In the genomic region with DNA sequence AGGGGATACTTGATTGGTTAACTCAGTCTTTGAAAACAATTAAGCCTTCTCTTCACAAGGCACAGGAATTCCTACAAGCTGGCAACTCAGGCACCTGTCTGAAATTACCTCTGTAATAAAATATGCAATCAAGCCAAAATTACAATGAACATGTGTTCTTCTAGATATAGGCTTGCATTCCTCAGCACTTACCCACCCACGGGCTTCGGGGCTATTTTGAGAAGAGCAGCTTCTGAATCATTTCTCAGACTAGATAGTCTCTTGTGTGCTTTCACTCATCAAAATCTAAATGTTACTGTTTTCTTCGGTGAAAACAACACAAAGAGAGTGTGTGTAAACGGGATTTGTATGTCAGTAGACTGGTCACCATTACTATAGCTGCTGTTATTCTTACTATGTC, we compare ENCODE assay signal across 21 mouse cellular contexts.
DNase-seq lines count a peak whose midpoint lies in the region; ATAC-seq lines count a peak whose summit lies in the region.
"Had no signal": no experiment of that assay in that cellular context is flagged by ENCODE, and none has a peak within 500 bp of the region (broad histone marks: within the 10 kb centered on the region; RNA-seq: fewer than 3 reads in every experiment).

No protein-coding gene starts in this region.

- H3K27me3 ChIP-seq in neural tube, embryonic 15.5 days (replicated peaks) = no peaks in the 10 kb centered on the region
- H3K27me3 ChIP-seq: CH12.LX; forebrain, embryonic 12.5 days; heart, embryonic 15.5 days; hindbrain, embryonic 12.5 days; limb, embryonic 15.5 days; neural tube, embryonic 13.5 days had no signal

- H3K9ac ChIP-seq in neural tube, embryonic 15.5 days (replicated peaks) = no peak overlapping the region
- H3K9ac ChIP-seq: forebrain, embryonic 12.5 days; heart, embryonic 15.5 days; hindbrain, embryonic 12.5 days; limb, embryonic 15.5 days; liver, postnatal 0 days; neural tube, embryonic 13.5 days had no signal

- H3K9me3 ChIP-seq in neural tube, embryonic 15.5 days (replicated peaks) = no peaks in the 10 kb centered on the region
- H3K9me3 ChIP-seq: forebrain, embryonic 12.5 days; heart, embryonic 15.5 days; hindbrain, embryonic 12.5 days; limb, embryonic 15.5 days; neural tube, embryonic 13.5 days had no signal

- WGBS in neural tube, embryonic 15.5 days = 71% methylated on average over 4 of the region's 4 CpGs

- H3K36me3 ChIP-seq in neural tube, embryonic 15.5 days = no peaks in the 10 kb centered on the region
- H3K36me3 ChIP-seq: forebrain, embryonic 12.5 days; heart, embryonic 15.5 days; hindbrain, embryonic 12.5 days; limb, embryonic 15.5 days; neural tube, embryonic 13.5 days had no signal

- DNase-seq in layer of hippocampus, adult 11-12 months (ENCODE audit: low spot score) = peak; percentile 30
- no peak for DNase-seq in layer of hippocampus, postnatal 36 days
- peak; percentile 36 to 44 for DNase-seq in frontal cortex, postnatal 10 days (ENCODE audit: low spot score in 2 of 2)
- DNase-seq in left cerebral cortex, postnatal 14 days (ENCODE audit: low spot score in 2 of 2) = peak; percentile 78 to 81
- DNase-seq in right cerebral cortex, postnatal 25 days = peak; percentile 69
- no peak for DNase-seq in heart, adult 18-20 months
- DNase-seq in urinary bladder, postnatal 14 days (ENCODE audit: low spot score) = no peak
- DNase-seq: adrenal gland, adult 2 months; cerebellum, postnatal 14 days; heart, adult 11 months; kidney, postnatal 10 days; liver, postnatal 0 days; thymus, postnatal 36 days had no signal

- intact Hi-C loops in left cerebral cortex, postnatal 14 days (cut with DNase I) = no loop called here

- H3K4me1 ChIP-seq in neural tube, embryonic 15.5 days = no peaks in the 10 kb centered on the region
- H3K4me1 ChIP-seq: forebrain, embryonic 12.5 days; heart, embryonic 15.5 days; hindbrain, embryonic 12.5 days; limb, embryonic 15.5 days; neural tube, embryonic 13.5 days had no signal

- no peak overlapping the region for H3K4me3 ChIP-seq in neural tube, embryonic 15.5 days (replicated peaks)
- H3K4me3 ChIP-seq: forebrain, embryonic 12.5 days; heart, embryonic 15.5 days; hindbrain, embryonic 12.5 days; limb, embryonic 15.5 days; neural tube, embryonic 13.5 days had no signal

- H3K4me2 ChIP-seq in neural tube, embryonic 15.5 days = no peak overlapping the region
- H3K4me2 ChIP-seq: forebrain, embryonic 12.5 days; heart, embryonic 15.5 days; hindbrain, embryonic 12.5 days; limb, embryonic 15.5 days; neural tube, embryonic 13.5 days had no signal

- H3K27ac ChIP-seq in neural tube, embryonic 15.5 days (replicated peaks) = no peak overlapping the region
- H3K27ac ChIP-seq: forebrain, embryonic 12.5 days; heart, embryonic 15.5 days; hindbrain, embryonic 12.5 days; limb, embryonic 15.5 days; neural tube, embryonic 13.5 days; stomach, postnatal 0 days had no signal

- no peak for ATAC-seq in neural tube, embryonic 15.5 days (ENCODE audit: low FRiP score)
- ATAC-seq: liver, postnatal 0 days had no signal

Comparison
In these comparisons a context has a peak if more than half of its experiments do, and no peak if none do; other contexts are left out.
1. DNase-seq: peak in layer of hippocampus, adult 11-12 months (single experiment), frontal cortex, postnatal 10 days (2 of 2), left cerebral cortex, postnatal 14 days (2 of 2) and right cerebral cortex, postnatal 25 days (single experiment); none in layer of hippocampus, postnatal 36 days (0 of 2), heart, adult 18-20 months (0 of 2) and urinary bladder, postnatal 14 days (single experiment).